Mouse (Mus musculus): ENCODE results near the gene Ehbp1l1.
A peak's percentile ranks its signal among the peaks of the same experiment; 100 is the strongest.
"Not testable (repeated sequence)": the region's sequence is repeated elsewhere in the genome, so short reads cannot be mapped to it uniquely, and the experiment has no call there.

Ehbp1l1 gene

DNA sequence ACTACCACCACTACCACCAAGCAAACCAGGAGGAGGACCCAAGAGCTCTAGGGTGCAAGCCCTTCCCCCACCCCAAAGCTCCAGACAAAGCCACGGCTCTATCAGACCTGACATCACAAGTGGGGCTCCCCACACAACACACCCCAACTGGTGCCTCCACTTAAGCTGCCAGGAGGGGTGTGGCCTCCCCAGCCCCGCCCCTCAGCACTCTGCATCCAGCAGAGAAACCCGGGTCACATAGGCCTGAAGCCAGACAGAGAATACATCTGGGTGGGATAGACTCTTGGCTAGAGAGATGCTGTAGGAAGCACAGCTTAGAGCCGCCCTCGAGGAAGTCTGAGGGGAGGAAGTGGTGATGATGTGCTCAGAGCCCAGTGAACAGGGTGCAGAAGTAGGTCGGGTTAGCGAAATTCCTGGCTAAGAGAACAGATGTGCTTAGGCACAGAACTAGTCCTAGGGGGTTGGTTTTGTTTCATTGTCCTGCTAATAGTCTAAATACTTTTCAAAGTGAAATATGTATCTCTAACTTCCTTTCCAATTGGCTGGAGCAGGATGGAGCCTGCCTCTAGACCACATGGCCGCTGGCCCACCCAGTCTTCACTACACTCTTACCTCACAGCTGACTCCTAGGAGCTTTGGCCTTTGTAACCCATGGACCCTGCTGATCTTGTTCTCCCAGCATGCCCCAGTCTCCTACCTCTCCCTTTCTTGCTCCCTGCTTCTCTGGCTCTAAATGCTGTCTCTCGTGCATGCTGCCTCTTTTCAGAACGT lies 21.1 kb downstream of the Ehbp1l1 start:
- DNase-seq (ENCODE audit: low spot score) = peak; percentile 71

DNA sequence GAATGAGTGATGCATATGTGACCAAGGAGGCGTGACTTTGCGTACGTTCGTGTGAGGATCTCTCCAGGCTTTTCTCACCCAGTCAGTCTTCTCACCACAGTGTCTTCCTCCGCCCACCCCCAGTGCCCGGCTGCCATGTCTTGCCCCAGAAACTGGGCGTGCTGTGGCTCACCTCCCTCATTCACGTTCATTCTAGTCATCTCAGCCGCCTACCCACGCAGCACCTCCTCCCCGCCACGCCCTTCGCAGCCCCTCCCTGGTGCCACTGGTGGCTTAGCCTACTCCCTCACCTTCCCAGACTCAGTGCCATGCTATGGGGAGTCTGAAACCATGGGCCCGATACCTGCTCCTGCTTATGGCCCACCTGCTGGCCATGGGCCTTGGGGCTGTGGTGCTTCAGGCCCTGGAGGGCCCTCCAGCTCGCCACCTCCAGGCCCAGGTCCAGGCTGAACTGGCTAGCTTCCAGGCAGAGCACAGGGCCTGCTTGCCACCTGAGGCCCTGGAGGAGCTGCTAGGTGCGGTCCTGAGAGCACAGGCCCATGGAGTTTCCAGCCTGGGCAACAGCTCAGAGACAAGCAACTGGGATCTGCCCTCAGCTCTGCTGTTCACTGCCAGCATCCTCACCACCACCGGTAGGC lies 21.8 kb downstream of the Ehbp1l1 start, which contains the start of gene Kcnk7:
Gene Kcnk7 (plus strand): TSS at position 205 of the 638 bp plus-strand sequence.
- DNase-seq (ENCODE audit: low spot score) = peak; percentile 60

DNA sequence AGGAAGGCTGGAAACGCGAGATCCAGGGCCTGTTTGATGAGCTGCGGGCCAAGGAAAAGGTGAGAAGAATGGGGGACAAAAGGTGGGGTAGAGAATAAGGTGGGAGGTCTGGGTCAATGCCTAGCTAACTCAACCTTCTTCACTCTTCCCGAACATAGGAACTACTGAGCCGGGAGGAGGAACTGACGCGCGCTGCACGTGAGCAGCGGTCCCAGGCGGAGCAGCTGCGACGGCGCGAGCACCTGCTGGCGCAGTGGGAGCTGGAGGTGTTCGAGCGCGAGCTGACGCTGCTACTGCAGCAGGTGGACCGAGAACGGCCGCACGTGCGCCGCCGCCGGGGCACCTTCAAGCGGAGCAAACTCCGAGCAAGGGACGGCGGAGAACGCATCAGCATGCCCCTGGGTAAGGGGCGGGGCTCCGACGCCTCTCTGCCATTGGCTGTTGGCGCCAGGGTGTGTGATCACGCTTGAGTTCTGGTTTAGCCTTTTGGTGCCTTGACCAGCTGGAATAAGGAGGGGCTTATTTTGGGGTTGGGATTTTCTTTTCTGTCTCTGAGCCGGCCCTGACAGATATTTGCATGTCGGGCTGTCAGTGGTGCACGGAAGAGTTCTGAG lies 30.2 kb downstream of the Ehbp1l1 start:
- DNase-seq (ENCODE audit: low spot score) = no peak

DNA sequence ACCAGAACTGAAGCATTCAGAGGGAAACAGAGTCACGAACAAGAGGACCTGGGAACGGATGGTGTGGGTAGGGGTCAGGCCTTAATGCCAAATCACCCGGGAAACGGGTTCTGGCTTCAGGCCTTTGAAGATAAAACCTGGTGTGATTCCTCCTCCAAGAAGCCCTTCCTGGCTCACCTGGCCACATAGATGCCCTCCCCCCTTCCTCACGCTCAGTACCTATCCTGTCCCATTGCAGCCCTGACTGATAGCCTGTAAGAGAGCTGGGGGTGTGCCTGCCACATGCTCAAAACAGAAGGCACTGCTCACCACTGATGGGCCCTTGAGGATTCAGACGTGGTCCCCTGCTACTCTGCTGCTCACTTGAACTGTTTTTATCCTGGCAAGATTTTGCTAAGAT lies 32.3 kb downstream of the Ehbp1l1 start:
- DNase-seq (ENCODE audit: low spot score) = no peak

DNA sequence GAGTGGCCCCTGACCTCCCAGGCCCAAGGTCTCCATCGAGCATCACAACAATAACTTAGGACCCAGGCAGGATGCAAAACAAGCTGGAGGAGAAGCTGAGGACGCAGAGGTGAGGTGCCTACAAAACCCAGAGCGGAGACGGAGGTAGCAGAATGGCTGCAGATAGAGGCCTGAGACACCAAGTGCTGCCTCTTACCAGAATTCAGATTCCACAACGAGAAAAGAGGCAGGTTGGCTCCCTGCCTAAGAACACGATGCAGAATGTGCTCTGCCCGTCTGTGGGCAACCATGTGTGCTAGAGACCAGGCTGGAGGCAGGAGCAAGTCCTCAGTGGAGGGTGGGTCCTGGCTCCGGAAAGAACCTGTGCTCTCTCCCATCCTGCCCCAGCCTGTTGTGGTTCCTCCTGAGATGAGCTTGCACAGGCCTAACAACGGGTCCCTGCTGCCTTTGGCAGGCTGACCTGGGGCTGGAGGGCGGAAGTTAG lies 33.2 kb downstream of the Ehbp1l1 start:
- DNase-seq (ENCODE audit: low spot score) = no peak

DNA sequence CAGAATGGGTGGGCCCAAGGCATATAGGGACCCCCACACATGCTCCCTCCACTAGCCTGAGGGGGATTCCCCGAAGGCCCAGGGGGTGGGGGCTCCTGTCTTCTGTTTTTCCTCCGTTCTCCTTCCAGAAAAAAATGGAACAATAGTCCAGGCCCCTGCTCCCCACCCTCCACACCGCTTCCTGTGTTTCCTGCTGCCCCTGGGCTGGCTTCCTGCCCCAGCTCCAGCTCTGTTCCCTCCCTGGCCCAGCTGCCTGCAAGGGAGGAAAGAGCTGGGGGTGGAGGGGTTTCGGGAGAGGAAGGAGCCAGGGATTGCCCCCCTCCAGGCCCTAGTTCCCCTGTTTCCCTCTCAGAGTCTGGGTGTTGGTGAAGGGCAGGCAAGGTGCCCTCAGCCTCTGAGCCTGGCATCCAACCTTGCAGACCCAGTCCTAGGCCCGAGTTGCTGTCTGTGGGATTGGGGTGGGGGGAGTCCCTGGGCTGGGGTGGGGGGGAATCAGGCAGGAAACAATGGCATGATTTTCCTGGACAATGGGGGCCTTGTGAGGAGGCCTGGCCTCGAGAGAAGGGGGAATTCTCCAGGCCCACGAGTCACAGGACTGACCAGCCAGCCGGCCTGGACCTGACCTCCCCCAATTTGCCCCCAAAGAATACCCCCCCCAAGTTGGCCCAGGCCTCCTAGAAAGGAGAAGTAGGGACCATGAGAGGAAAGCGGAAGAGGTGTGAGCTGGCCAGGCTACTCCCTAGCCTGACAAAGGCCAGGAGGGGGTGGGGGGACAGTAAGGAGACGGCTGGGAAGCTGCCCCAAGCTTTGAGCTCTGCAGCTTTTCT lies 33.8 kb downstream of the Ehbp1l1 start:
- DNase-seq (ENCODE audit: low spot score) = no peak

DNA sequence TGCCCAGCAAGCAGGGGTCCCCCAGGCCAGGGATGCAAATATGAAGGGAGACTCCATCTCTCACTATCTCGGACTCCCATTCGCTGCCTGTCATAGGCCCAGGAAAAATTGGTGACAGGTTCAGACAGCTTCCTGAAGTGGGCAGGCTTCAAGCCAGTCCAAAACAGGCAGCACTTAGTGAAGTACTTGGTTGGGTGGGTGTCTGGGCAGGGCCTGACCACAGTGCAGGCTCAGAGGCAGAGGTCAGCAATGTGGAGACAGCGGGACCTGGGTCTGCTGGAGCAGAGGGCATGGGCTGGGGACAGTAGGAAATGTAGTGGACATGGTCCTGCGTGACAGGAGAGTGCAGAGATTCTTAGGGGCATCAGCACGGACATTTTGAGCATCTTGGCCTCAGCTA lies 34.5 kb downstream of the Ehbp1l1 start:
- DNase-seq (ENCODE audit: low spot score) = no peak

DNA sequence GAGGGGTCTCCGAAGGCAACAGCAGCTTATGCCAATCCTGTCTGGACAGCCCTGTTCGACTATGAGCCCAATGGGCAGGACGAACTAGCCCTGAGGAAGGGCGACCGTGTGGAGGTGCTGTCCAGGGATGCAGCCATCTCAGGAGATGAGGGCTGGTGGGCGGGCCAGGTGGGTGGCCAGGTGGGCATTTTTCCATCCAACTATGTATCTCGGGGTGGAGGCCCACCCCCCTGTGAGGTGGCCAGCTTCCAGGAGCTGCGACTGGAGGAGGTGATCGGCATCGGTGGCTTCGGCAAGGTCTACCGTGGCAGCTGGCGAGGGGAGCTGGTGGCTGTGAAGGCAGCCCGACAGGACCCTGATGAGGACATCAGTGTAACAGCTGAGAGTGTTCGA lies 35.8 kb downstream of the Ehbp1l1 start:
- DNase-seq (ENCODE audit: low spot score) = no peak

DNA sequence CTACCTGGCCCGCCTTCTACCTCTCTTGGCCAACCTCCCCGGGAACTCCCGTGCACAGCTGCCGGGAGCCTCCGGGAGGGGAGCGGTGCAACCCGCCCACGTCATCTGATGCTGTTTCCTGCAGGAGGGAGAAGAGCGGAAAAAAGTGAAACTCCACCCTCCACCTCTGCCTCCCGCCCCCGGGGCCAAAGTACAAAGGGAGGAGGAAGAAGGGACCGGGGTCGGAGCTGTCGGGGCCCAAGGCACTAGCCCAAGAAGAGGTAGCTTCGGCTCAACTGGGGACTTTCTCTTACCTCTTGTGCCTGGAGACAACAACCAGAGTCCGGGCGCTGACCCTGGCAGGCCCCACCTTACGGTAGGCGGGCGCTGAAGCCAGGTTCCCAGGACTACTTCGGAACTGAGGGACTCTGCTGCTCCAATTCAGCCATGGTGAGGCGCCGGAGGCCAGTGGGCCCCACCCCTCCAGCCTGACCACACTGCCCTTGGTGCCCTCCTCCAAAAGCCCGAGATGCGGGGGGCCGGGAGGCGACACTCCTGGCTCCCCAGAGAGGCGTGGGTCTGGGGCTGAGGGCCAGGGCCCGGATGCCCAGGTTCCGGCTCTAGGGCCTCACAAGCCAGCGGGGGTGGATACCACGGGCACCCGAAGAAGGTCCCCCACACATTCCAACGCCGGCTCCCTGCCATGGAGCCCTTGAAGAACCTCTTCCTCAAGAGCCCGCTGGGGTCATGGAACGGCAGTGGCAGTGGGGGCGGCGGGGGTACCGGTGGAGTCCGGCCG lies 36.4 kb downstream of the Ehbp1l1 start:
- DNase-seq (ENCODE audit: low spot score) = peak; percentile 85

DNA sequence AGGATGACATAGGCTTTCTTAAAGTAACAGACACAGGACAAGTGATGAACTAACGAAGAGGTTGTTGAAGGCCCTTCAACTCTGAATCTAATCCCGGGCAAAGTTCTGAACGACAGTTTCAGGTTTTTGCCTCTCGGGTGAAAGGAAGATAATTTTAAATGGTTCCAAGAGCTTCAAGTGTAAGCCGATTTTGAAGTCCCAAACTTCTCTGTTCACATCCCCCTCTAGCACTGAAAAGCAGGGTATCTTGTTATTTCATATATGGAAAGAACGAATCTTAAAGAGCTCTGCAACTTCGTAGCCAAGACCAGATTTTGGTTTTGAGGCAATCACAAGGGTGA lies 37.1 kb downstream of the Ehbp1l1 start:
- no peak for DNase-seq (ENCODE audit: low spot score)

DNA sequence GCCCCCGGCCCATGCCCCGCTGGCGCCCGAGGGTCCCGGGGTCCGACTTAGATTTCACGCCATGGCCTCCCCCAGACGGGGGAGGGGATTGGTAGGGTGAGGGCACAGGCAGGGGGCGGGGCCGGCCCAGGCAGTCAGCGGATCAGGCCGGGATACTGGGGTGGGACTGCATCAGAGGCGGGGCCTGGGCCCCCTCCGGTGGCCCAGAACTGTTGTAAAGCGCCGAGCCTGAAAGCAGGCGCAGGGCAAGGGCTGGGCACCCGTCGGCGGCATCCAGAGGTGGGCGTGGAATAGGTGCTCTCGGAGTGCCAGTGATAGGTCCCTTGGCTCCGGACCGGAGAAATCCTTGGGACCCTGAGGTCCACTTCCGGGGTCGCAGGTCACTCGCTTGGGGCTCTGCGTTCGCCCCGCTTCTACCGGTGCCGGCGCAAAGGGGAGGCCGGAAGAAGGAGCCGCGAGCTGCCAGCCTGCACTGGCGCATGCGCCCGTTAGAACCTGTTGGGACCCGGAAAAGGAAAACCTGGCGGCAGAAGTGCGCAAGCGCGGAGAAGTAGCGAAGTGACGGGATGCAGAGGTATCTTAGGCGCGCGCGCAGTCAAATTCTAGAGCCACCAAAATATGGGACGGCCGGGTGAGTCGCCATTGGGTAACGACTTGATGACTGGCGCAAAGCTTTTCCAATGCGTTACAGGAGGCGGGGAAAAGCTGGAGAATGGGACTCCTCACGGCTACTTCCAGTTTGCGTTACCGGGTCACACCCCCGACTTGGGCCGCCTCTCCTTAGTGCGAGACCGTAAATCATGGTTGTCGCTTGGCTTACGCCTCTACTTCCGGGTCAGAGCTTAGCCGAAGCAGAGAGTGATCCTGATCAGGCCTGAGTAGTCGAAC lies 37.7 kb downstream of the Ehbp1l1 start, which contains the start of the genes Map3k11 and Pcnx3:
Gene Map3k11 (plus strand): TSS at position 543 of the 888 bp plus-strand sequence.
Gene Pcnx3 (minus strand): TSS at position 709 of the 888 bp plus-strand sequence.
- DNase-seq (ENCODE audit: low spot score) = peak; percentile 96

DNA sequence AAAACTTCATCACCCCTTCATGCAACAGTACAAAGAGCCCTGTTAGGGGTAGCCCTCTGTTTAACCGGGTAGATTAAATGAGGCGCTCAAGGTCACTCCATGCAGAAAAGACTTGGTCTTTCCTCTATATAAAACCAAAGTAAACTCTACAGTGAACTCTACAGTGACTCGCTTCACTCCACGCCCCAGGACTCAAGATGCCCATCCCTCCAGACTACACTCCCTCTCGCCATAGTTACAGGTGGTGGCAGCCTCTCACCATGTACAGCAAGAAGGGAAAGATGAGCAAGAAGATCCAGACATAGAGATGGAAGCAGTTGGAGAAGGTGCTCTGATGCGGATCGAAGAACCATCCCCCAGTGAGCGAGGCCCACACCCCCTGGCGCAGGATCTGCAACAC lies 38.4 kb downstream of the Ehbp1l1 start:
- DNase-seq (ENCODE audit: low spot score) = no peak

DNA sequence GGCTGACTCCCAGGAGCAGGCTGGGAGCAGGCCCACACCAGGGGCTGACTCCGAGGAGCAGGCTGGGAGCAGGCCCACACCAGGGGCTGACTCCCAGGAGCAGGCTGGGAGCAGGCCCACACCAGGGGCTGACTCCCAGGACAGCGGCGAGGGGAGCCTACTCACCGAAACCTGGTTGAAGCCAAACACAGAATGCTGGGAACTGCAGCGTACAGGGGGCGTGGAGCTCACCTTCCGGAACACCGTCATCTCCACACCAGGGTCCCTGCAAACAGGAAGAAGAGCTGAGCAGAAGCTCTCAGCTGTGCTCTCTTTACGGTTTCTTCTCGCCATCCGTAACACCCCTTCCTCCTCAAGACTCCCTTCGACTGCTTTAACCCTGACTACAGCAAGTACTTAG lies 39.2 kb downstream of the Ehbp1l1 start:
- DNase-seq (ENCODE audit: low spot score) = not testable (repeated sequence)

DNA sequence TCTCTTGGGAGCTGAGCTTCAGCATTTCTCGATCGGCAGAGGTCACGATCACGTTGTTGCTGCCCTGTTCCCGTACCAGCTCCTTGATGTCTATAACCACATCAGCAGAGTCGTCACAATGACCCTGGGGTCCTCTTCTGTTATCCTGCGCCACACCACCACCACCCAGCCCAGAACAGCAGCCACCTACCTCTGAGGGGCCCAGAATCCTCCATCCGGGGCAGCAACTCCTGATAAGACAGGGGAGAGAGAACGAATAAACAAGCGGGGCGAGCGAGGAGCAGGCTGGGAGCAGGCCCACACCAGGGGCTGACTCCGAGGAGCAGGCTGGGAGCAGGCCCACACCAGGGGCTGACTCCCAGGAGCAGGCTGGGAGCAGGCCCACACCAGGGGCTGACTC lies 39.7 kb downstream of the Ehbp1l1 start:
- no peak for DNase-seq (ENCODE audit: low spot score)

DNA sequence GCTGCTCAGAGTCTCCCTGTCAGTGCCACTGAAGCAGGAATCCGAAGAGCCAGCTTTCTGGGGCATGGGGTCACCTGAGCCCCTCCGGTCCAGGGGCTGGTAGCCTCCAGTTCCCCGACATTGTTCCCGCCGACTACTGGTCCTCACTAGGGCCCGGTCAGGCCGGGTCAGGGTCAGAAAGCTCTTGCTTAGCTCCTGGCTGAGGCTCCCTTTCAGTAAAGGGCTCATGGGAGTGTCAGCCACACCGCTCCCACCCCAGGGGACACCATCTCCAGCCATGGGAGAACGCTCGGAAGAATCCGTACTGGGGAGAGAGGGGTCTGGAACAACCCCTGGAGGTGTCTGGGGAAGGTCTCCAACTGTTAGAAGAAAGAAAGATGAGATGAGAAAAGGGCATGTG lies 40.3 kb downstream of the Ehbp1l1 start:
- no peak for DNase-seq (ENCODE audit: low spot score)

DNA sequence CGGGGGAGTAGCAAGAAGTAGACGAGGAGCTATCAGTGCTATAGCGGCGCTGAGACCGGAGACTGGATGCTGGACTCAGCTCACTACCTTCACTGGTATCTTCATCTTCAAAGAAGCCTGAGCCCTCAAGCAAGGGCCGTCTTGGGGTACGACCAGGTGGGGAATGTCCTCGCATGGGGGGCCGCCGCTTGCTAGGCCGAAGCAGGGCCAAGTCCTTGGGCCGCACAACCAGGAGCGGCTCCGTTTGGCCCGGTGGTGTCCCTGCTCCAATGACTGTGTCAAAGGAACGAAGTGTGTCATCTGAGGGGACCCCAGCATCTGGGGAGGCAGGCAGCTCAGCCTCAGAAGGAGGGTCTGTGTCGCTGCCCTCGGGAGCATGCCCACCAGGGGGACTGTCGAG lies 40.7 kb downstream of the Ehbp1l1 start:
- DNase-seq (ENCODE audit: low spot score) = no peak

DNA sequence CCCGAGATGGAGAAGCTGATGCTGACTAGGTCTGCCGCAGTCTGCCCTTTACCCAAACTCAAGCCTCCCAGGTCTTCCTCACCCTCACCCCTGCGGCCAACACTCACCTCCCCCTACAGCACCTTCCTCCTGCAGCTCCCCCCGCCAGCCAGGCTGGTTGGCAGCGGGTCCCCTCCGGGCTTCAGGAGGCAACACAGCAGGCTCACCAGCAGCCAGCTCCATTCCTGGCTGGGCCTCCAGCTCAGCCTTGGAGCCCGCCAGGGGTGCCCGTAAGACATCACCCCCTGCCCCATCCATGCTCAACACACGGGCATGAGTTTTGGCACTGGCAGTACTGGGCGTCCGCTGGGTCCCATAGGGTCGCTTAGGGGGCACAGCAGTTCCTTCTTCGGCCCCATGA lies 41.1 kb downstream of the Ehbp1l1 start:
- DNase-seq (ENCODE audit: low spot score) = no peak

DNA sequence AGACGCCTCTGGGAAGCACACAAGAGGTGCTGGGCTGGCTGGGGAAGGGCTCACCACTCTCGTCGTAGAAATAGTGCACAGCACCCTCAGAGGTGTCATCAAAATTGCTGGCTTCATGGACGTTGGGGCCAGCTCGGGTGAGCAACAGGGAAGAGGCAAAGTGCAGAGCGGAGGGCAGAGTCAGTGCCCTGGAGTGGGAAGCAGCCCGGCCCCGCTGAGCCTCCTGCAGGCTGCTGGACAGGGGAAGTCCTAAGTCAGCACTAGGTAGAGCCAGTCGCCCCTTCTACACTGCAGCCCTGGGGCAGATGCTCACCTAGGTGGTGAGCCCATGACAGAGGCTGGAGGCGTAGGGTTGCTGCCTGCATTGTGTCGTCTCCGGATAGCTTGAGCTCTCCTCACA lies 41.9 kb downstream of the Ehbp1l1 start:
- no peak for DNase-seq (ENCODE audit: low spot score)

DNA sequence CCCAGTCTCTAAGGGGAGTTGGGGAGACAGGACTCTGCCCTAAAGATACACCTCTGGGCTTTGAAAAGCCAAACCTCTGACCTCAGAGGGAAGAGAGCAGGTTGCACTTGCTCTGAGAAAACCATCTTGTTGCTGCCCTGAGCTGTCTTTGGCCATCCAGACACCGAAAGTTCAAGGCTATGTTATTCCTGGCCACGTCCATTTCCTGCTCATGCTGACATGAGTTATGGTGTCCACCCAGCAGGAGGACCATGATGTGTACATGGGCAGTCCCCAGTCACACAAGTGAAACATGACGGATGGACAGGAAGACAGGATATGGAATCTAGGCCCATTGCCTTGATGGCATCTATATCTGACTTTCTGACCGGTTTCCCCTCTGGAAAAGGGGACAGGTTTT lies 45.7 kb downstream of the Ehbp1l1 start:
- DNase-seq (ENCODE audit: low spot score) = no peak

DNA sequence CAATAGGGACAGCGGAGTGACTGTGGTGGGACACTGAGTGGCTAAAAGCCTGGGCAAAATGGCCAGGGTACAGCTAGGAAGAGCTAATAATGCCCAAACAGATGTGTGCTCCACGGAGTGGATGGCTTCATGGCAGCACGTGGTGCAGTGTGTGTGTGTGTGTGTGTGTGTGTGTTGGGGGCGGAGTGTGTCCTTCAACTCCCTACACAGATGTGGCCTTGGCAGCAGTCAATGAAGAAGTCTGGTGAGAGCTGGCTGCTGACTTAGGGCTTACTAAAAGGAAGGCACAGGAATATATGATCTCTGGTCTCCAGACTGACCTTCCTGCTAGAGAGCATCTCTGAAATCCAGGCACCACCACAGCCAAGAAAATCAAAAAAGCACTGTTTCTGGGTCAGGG lies 57.7 kb downstream of the Ehbp1l1 start:
- DNase-seq (ENCODE audit: low spot score) = no peak
